In the genomic region with DNA sequence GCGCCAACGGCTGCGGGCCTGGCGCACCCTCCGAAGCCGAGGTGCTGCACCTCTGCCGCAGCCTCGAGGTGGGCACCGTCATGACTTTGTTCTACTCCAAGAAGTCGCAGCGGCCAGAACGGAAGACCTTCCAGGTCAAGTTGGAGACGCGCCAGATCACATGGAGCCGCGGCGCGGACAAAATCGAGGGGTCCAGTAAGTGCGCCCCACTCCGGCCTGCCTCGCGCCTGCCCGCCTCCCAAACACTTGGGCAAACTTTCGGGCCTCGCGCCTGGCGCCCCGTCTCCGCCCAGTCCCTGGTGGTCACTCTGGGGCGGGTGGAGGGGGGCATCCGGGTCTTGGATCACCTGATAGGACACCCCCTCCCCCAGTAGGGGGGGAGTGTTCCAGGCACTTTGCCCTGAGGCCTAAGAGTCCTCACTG, we compare ENCODE assay signal across 8 mouse cellular contexts. TPM values are rescaled to one million over a fixed set of nuclear protein-coding genes. Genes with fewer than 3 reads are reported as not detected.
DNase-seq lines count a peak whose midpoint lies in the region; ATAC-seq and TF ChIP-seq lines count a peak whose summit lies in the region.

No protein-coding gene starts in this region.

- no peaks in the 10 kb centered on the region for H3K27me3 ChIP-seq in forebrain, embryonic 15.5 days
- H3K27me3 ChIP-seq in lung, embryonic 14.5 days (ENCODE audit: insufficient read depth, low read length) = no peaks in the 10 kb centered on the region

- intact Hi-C loops in heart, postnatal 25 days (cut with DNase I) = loop anchor here (2.0 to 5.0 kb wide), 2 partner anchors 60 to 155 kb away; no protein-coding TSS in a partner anchor

- no peak for TF ChIP-seq CTCF in brain, embryonic 14.5 days (IDR thresholded peaks at IDR 0.05; ENCODE audit: borderline replicate concordance, extremely low read depth, insufficient read depth, insufficient read length)
- peak; percentile 35 for TF ChIP-seq CTCF in layer of hippocampus, adult 2 months (conservative IDR thresholded peaks at IDR 0.05)
- TF ChIP-seq CTCF in lung, embryonic 14.5 days (IDR thresholded peaks at IDR 0.05; ENCODE audit: low read depth) = peak; percentile 19

- DNase-seq in ES-CJ7 (ENCODE audit: low read depth, low spot score) = peak; percentile 36
- peak; percentile 63 for DNase-seq in brain, embryonic 14.5 days (ENCODE audit: low read depth)
- DNase-seq in heart, postnatal 25 days (ENCODE audit: low spot score) = peak; percentile 76
- peak in 1 of 2 experiments; percentile 53 for DNase-seq in layer of hippocampus, adult 2 months (ENCODE audit: low spot score in 2 of 2)
- DNase-seq in lung, embryonic 14.5 days = peak; percentile 77
- peak; percentile 61 for DNase-seq in retina, embryonic 14.5 days (ENCODE audit: low spot score)

- peaks cover 54% of the 10 kb centered on the region for H3K4me1 ChIP-seq in forebrain, embryonic 15.5 days
- H3K4me1 ChIP-seq in lung, embryonic 14.5 days (ENCODE audit: insufficient read depth) = peaks cover 20% of the 10 kb centered on the region

- 0 out of 2 replicates have a peak, but pooled peaks have one; percentile 2 for ATAC-seq in forebrain, embryonic 15.5 days (replicated peaks)
- peak; percentile 16 for ATAC-seq in lung, embryonic 14.5 days (ENCODE audit: insufficient read depth)
- ATAC-seq in megakaryocyte progenitor cell, adult 5-6 weeks (replicated peaks; ENCODE audit: poor library complexity) = no peak

- peak overlapping the region; percentile 99 for H3K27ac ChIP-seq in forebrain, embryonic 15.5 days (replicated peaks)
- peak overlapping the region; percentile 99 for H3K27ac ChIP-seq in layer of hippocampus, adult 2 months
- H3K27ac ChIP-seq in lung, embryonic 14.5 days (ENCODE audit: low read depth) = peak overlapping the region; percentile 96

- H3K4me2 ChIP-seq in forebrain, embryonic 15.5 days (replicated peaks) = peak overlapping the region; percentile 93
- peak overlapping the region; percentile 93 for H3K4me2 ChIP-seq in lung, embryonic 14.5 days

- peak overlapping the region; percentile 100 for H3K9ac ChIP-seq in forebrain, embryonic 15.5 days (replicated peaks)
- H3K9ac ChIP-seq in lung, embryonic 14.5 days = peak overlapping the region; percentile 99

- no peak for TF ChIP-seq POLR2A in brain, embryonic 14.5 days (IDR thresholded peaks at IDR 0.05; ENCODE audit: borderline replicate concordance, extremely low read depth, insufficient read depth, insufficient read length, poor library complexity, severe bottlenecking)

- H3K9me3 ChIP-seq in forebrain, embryonic 15.5 days = no peaks in the 10 kb centered on the region
- H3K9me3 ChIP-seq in lung, embryonic 14.5 days (ENCODE audit: low read depth, low read length) = no peaks in the 10 kb centered on the region

- under 1% methylated on average over 32 of the region's 32 CpGs for WGBS in forebrain, embryonic 15.5 days
- 0% methylated on average over 32 of the region's 32 CpGs for WGBS in lung, embryonic 14.5 days

- H3K4me3 ChIP-seq in forebrain, embryonic 15.5 days = peak overlapping the region; percentile 97
- peak overlapping the region; percentile 94 for H3K4me3 ChIP-seq in layer of hippocampus, adult 2 months
- peak overlapping the region; percentile 92 for H3K4me3 ChIP-seq in lung, embryonic 14.5 days (ENCODE audit: low read depth, low read length)

- peaks cover 10% of the 10 kb centered on the region for H3K36me3 ChIP-seq in forebrain, embryonic 15.5 days
- H3K36me3 ChIP-seq in lung, embryonic 14.5 days (ENCODE audit: insufficient read depth) = peaks cover 28% of the 10 kb centered on the region

RNA-seq across cellular contexts. Expression of a gene that starts 0.8 kb away (rescaled TPM):
- 158 and 159 TPM in 2 replicates for polyA plus RNA-seq in brain, embryonic 14.5 days (2012; rRNA removed)
- 80.5 and 82.2 TPM in 2 replicates for polyA plus RNA-seq in forebrain, embryonic 15.5 days (2015; fragmentation: Nextera tagmentation; extraction: Ambion mirVana)
- total RNA-seq in heart, postnatal 25 days (2021) = 10 to 100 TPM; 59.7 to 63.1 TPM
- total RNA-seq in layer of hippocampus, adult 2 months (2021) = 100 to 1,000 TPM; 103 to 108 TPM
- polyA plus RNA-seq in lung, embryonic 14.5 days (2014; fragmentation: Nextera tagmentation; extraction: Ambion mirVana) = 61.3 and 68.8 TPM in 2 replicates
- total RNA-seq in megakaryocyte progenitor cell, adult 5-6 weeks (2015) = 5.8 and 9.7 TPM in 2 replicates
- 19.5 and 24.5 TPM in 2 replicates for total RNA-seq in megakaryocyte progenitor cell, adult 5-6 weeks (2017)
